Mouse (Mus musculus): ENCODE measurements around the gene Baz1b. TPM values are rescaled to one million over a fixed set of nuclear protein-coding genes. Genes with fewer than 3 reads are reported as not detected.

The Baz1b gene
- polyA plus RNA-seq, 1 experiment, result 92.7 TPM

- H3K27ac ChIP-seq (ENCODE audit: control insufficient read depth, insufficient read depth, low read depth, low read length, poor library complexity), result no peak overlapping the region
- H3K4me3 ChIP-seq (replicated peaks; ENCODE audit: control insufficient read depth, low read depth, low read length), result no peak overlapping the region
- H3K4me1 ChIP-seq (ENCODE audit: control insufficient read depth, insufficient read depth, low read length), result no peaks in the 10 kb centered on the region; the same call in 1 of the 2 replicates
- TF ChIP-seq CTCF (IDR thresholded peaks at IDR 0.05; ENCODE audit: control insufficient read depth, insufficient read depth, low read length) (no peak), POLR2A (IDR thresholded peaks at IDR 0.05; ENCODE audit: borderline replicate concordance, control insufficient read depth, low read depth, low read length) (no peak)
- 69% methylated on average over 4 of the region's 4 CpGs for WGBS
These were observed 59.5 kb downstream of the Baz1b start for GRCm38 (mm10) chr5:135246531-135246930.

- WGBS, result 75% methylated on average over 9 of the region's 9 CpGs
- H3K4me3 ChIP-seq (replicated peaks; ENCODE audit: control insufficient read depth, low read depth, low read length), result no peak overlapping the region
- TF ChIP-seq POLR2A (IDR thresholded peaks at IDR 0.05; ENCODE audit: borderline replicate concordance, control insufficient read depth, low read depth, low read length), result no peak
- no peak for TF ChIP-seq CTCF (IDR thresholded peaks at IDR 0.05; ENCODE audit: control insufficient read depth, insufficient read depth, low read length)
These were observed 60.3 kb downstream of the Baz1b start for GRCm38 (mm10) chr5:135247337-135247736.

GRCm38 (mm10) chr5:135248956-135249676 lies 62.1 kb downstream of the Baz1b start:
- no peak overlapping the region for H3K4me3 ChIP-seq (replicated peaks; ENCODE audit: control insufficient read depth, low read depth, low read length)
- TF ChIP-seq POLR2A (IDR thresholded peaks at IDR 0.05; ENCODE audit: borderline replicate concordance, control insufficient read depth, low read depth, low read length) (no peak), CTCF (IDR thresholded peaks at IDR 0.05; ENCODE audit: control insufficient read depth, insufficient read depth, low read length) (no peak)
- WGBS, result 91% methylated on average over 16 of the region's 16 CpGs

More at GRCm38 (mm10) chr5:135247337-135247736, 60.3 kb downstream of the Baz1b start:
- no peaks in the 10 kb centered on the region; the same call in 1 of the 2 replicates for H3K4me1 ChIP-seq (ENCODE audit: control insufficient read depth, insufficient read depth, low read length)
- H3K27ac ChIP-seq (ENCODE audit: control insufficient read depth, insufficient read depth, low read depth, low read length, poor library complexity), result no peak overlapping the region

GRCm38 (mm10) chr5:135250186-135251078 lies 63.4 kb downstream of the Baz1b start:
- H3K4me3 ChIP-seq (replicated peaks; ENCODE audit: control insufficient read depth, low read depth, low read length), result peak overlapping the region; percentile 35

More at GRCm38 (mm10) chr5:135248956-135249676, 62.1 kb downstream of the Baz1b start:
- Histone ChIP-seq H3K4me1 (ENCODE audit: control insufficient read depth, insufficient read depth, low read length) (no peaks in the 10 kb centered on the region; the same call in 1 of the 2 replicates), H3K27ac (ENCODE audit: control insufficient read depth, insufficient read depth, low read depth, low read length, poor library complexity) (no peak overlapping the region)

GRCm38 (mm10) chr5:135251079-135251454 lies 64.0 kb downstream of the Baz1b start, which contains the start of gene Fzd9:
Gene Fzd9 (minus strand): TSS chr5:135251230.
- Histone ChIP-seq H3K4me1 (ENCODE audit: control insufficient read depth, insufficient read depth, low read length) (no peaks in the 10 kb centered on the region; the same call in 1 of the 2 replicates), H3K27ac (ENCODE audit: control insufficient read depth, insufficient read depth, low read depth, low read length, poor library complexity) (no peak within 1 kb of the TSS), H3K4me3 (replicated peaks; ENCODE audit: control insufficient read depth, low read depth, low read length) (peak within 1 kb of the TSS; percentile 35)
- TF ChIP-seq POLR2A (IDR thresholded peaks at IDR 0.05; ENCODE audit: borderline replicate concordance, control insufficient read depth, low read depth, low read length) (no peak), CTCF (IDR thresholded peaks at IDR 0.05; ENCODE audit: control insufficient read depth, insufficient read depth, low read length) (no peak)
- whole genome bisulfite sequencing, result under 1% methylated on average over 49 of the region's 51 CpGs

More at GRCm38 (mm10) chr5:135250186-135251078, 63.4 kb downstream of the Baz1b start:
- H3K27ac ChIP-seq (ENCODE audit: control insufficient read depth, insufficient read depth, low read depth, low read length, poor library complexity), result no peak overlapping the region
- TF ChIP-seq POLR2A (IDR thresholded peaks at IDR 0.05; ENCODE audit: borderline replicate concordance, control insufficient read depth, low read depth, low read length) (no peak), CTCF (IDR thresholded peaks at IDR 0.05; ENCODE audit: control insufficient read depth, insufficient read depth, low read length) (no peak)
- 3% methylated on average over 92 of the region's 92 CpGs for WGBS
- no peaks in the 10 kb centered on the region; the same call in 1 of the 2 replicates for H3K4me1 ChIP-seq (ENCODE audit: control insufficient read depth, insufficient read depth, low read length)

- Histone ChIP-seq H3K4me3 (replicated peaks; ENCODE audit: control insufficient read depth, low read depth, low read length) (no peak overlapping the region), H3K27ac (ENCODE audit: control insufficient read depth, insufficient read depth, low read depth, low read length, poor library complexity) (no peak overlapping the region), H3K4me1 (ENCODE audit: control insufficient read depth, insufficient read depth, low read length) (no peaks in the 10 kb centered on the region; the same call in 1 of the 2 replicates)
- WGBS, result 47% methylated on average over 12 of the region's 12 CpGs
- TF ChIP-seq CTCF (IDR thresholded peaks at IDR 0.05; ENCODE audit: control insufficient read depth, insufficient read depth, low read length), result no peak
- TF ChIP-seq POLR2A (IDR thresholded peaks at IDR 0.05; ENCODE audit: borderline replicate concordance, control insufficient read depth, low read depth, low read length), result no peak
These were observed 66.8 kb downstream of the Baz1b start for GRCm38 (mm10) chr5:135253741-135254401.

GRCm38 (mm10) chr5:135256166-135256565 lies 69.1 kb downstream of the Baz1b start:
- no peak for TF ChIP-seq POLR2A (IDR thresholded peaks at IDR 0.05; ENCODE audit: borderline replicate concordance, control insufficient read depth, low read depth, low read length)
- TF ChIP-seq CTCF (IDR thresholded peaks at IDR 0.05; ENCODE audit: control insufficient read depth, insufficient read depth, low read length), result no peak
- H3K27ac ChIP-seq (ENCODE audit: control insufficient read depth, insufficient read depth, low read depth, low read length, poor library complexity), result no peak overlapping the region
- no peak overlapping the region for H3K4me3 ChIP-seq (replicated peaks; ENCODE audit: control insufficient read depth, low read depth, low read length)
- WGBS, result 78% methylated on average over 3 of the region's 3 CpGs
- no peaks in the 10 kb centered on the region; the same call in 1 of the 2 replicates for H3K4me1 ChIP-seq (ENCODE audit: control insufficient read depth, insufficient read depth, low read length)
